Mouse (Mus musculus): ENCODE measurements around the gene Gm49355. TPM values are rescaled to one million over a fixed set of nuclear protein-coding genes. Genes with fewer than 3 reads are reported as not detected.

Gm49355 gene
- total and polyA plus RNA-seq, 3 experiments = 0.08 to 0.26 (median 0.23) TPM

DNA sequence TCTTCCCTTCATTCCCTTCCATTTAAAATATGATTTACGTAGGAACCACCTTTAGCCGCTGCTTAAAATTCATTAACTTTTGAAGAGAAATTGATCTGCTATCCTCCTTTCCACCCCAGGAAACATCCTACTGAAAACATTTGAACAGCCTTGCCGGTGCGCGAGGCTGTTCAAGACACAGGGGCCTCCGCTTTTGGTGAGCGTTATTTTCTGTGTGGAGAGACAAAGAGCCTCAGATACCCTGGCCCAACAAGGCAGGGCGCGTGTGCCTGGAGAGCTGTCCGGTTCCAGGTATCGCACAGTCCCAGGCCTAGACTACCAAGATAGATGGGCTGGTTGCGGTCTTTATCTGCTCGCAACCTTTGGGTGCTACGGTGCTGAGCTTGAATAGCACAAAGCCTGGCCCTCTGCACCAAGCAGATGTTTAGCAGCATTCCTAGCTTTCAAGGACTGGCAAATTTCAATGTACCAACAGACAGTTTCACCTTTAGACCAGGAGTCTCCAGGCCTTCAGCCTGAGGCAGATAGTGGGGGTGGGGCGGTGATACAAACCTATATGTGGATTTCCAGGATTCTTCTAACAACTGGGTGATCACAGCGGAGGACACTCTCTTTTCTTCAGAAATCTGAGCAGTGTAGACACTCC lies 66.6 kb downstream of the Gm49355 start:
- dilution Hi-C loops (cut with MboI; ENCODE audit: extremely low pct_ligation_motif_present, extremely low pct_unique_long_range_greater_than_20kb, low sequenced_read_pairs) (no loop called here), in situ Hi-C loops (cut with MboI; ENCODE audit: low pct_ligation_motif_present, low pct_unique_long_range_greater_than_20kb, low sequenced_read_pairs) (no loop called here)
- no peak overlapping the region for H3K4me2 ChIP-seq (ENCODE audit: insufficient read depth, low read depth, poor library complexity, severe bottlenecking)

More for the DNA sequence above, 66.6 kb downstream of the Gm49355 start:
- Histone ChIP-seq H3K36me3 (replicated peaks in 1 of 2; ENCODE audit: control insufficient read depth in 1 of 2, insufficient read depth in 1 of 2, low read length in 1 of 2) (no peaks in the 10 kb centered on the region), H3K27ac (ENCODE audit: insufficient read depth, low read depth) (no peak overlapping the region), H3K4me1 (ENCODE audit: control insufficient read depth in 1 of 2, insufficient read depth in 2 of 2) (no peaks in the 10 kb centered on the region), H3K79me2 (replicated peaks; ENCODE audit: control insufficient read depth, extremely low read depth, insufficient read depth, poor library complexity, severe bottlenecking) (no peaks in the 10 kb centered on the region), H3K4me3 (replicated peaks in 1 of 3; ENCODE audit: low read depth in 2 of 3, low read length in 2 of 3, poor library complexity in 1 of 3) (no peak overlapping the region), H3K27me3 (replicated peaks) (no peaks in the 10 kb centered on the region), H3K9me3 (replicated peaks; ENCODE audit: low read length) (peaks cover 10% of the 10 kb centered on the region), H3K9ac (ENCODE audit: insufficient read depth, low read depth) (no peak overlapping the region)
- no peak for TF ChIP-seq HCFC1 (IDR thresholded peaks at IDR 0.05; ENCODE audit: low read depth, low read length)
- no peak for TF ChIP-seq UBTF (IDR thresholded peaks at IDR 0.05; ENCODE audit: low read depth, low read length)
- TF ChIP-seq RCOR1 (conservative IDR thresholded peaks at IDR 0.05; ENCODE audit: low read depth, low read length) = no peak
- TF ChIP-seq POLR2A (IDR thresholded peaks at IDR 0.05; ENCODE audit: low read depth, low read length) = no peak
- TF ChIP-seq ZKSCAN1 (IDR thresholded peaks at IDR 0.05; ENCODE audit: borderline replicate concordance, low read depth, low read length) = no peak
- no peak for TF ChIP-seq BHLHE40 (IDR thresholded peaks at IDR 0.05; ENCODE audit: low read depth, low read length)
- no peak for TF ChIP-seq TBP (conservative IDR thresholded peaks at IDR 0.05; ENCODE audit: low read depth, low read length)
- TF ChIP-seq KAT2A (IDR thresholded peaks at IDR 0.05; ENCODE audit: insufficient replicate concordance, low read length) = no peak
- TF ChIP-seq MAZ (IDR thresholded peaks at IDR 0.05; ENCODE audit: low read depth, low read length) = no peak
- TF ChIP-seq GABPA (IDR thresholded peaks at IDR 0.05; ENCODE audit: insufficient replicate concordance, low read depth, low read length) = no peak
- TF ChIP-seq ZMIZ1 (IDR thresholded peaks at IDR 0.05; ENCODE audit: low read depth, low read length) = no peak
- no peak for TF ChIP-seq NRF1 (IDR thresholded peaks at IDR 0.05; ENCODE audit: low read depth, low read length)
- no peak for TF ChIP-seq MEF2A (IDR thresholded peaks at IDR 0.05; ENCODE audit: borderline replicate concordance, low read depth, low read length)
- TF ChIP-seq ELF1 (IDR thresholded peaks at IDR 0.05; ENCODE audit: low read depth, low read length) = no peak
- no peak for TF ChIP-seq SMC3 (IDR thresholded peaks at IDR 0.05; ENCODE audit: low read depth, low read length)
- TF ChIP-seq ZNF384 (IDR thresholded peaks at IDR 0.05; ENCODE audit: low read depth, low read length) = no peak
- TF ChIP-seq MXI1 (IDR thresholded peaks at IDR 0.05; ENCODE audit: low read depth, low read length) = no peak
- TF ChIP-seq IRF4 (IDR thresholded peaks at IDR 0.05; ENCODE audit: low read depth, low read length) = no peak
- DNase-seq (ENCODE audit: extremely low read depth) = no peak

Other genes starting within 250 kb of the Gm49355 start
- 14.5 and 18.3 TPM in 2 replicates for gene 3830406C13Rik, start 197 bp downstream of the Gm49355 start, total RNA-seq (2012; rRNA removed)
- 26.5 and 28.7 TPM in 2 replicates for gene 3830406C13Rik, start 197 bp downstream of the Gm49355 start, total RNA-seq (2014; rRNA removed)
- gene 3830406C13Rik, start 197 bp downstream of the Gm49355 start, polyA plus RNA-seq (2012; ENCODE audit: insufficient read length, low read depth) = 21.8 and 27.8 TPM in 2 replicates
- gene Fezf2, start 64.2 kb downstream of the Gm49355 start, total RNA-seq (2012; rRNA removed) = not detected in 2 replicates
- gene Fezf2, start 64.2 kb downstream of the Gm49355 start, total RNA-seq (2014; rRNA removed) = not detected in 2 replicates
- not detected in 2 replicates for gene Fezf2, start 64.2 kb downstream of the Gm49355 start, polyA plus RNA-seq (2012; ENCODE audit: insufficient read length, low read depth)